Mouse (Mus musculus): ENCODE data around the gene Bcl7a. TPM values are rescaled to one million over a fixed set of nuclear protein-coding genes. Genes with fewer than 3 reads are reported as not detected.
A peak's percentile ranks its signal among the peaks of the same experiment; 100 is the strongest.

Bcl7a gene
- total RNA-seq (2021): 10 to 100 TPM in 1 of 2 experiments, 1 to 10 TPM in 1; 9.4 to 10.5 TPM
- long read RNA-seq, experiment 1, partial matches to known transcripts: 0 of 4 reads
- long read RNA-seq, experiment 1, other reads (novel, unspliced or antisense): 4 of 4 reads
- long read RNA-seq, experiment 2, full-length matches to known transcripts: 2 of 6 reads
- long read RNA-seq, experiment 2, partial matches to known transcripts: 3 of 6 reads
- long read RNA-seq, experiment 2, other reads (novel, unspliced or antisense): 1 of 6 reads

- DNase-seq (ENCODE audit: low spot score): peak; percentile 89
Observed at GRCm38 (mm10) chr5:123343707-123344627, at the start of gene Bcl7a. Bcl7a (plus strand) TSS chr5:123343834.

DNA sequence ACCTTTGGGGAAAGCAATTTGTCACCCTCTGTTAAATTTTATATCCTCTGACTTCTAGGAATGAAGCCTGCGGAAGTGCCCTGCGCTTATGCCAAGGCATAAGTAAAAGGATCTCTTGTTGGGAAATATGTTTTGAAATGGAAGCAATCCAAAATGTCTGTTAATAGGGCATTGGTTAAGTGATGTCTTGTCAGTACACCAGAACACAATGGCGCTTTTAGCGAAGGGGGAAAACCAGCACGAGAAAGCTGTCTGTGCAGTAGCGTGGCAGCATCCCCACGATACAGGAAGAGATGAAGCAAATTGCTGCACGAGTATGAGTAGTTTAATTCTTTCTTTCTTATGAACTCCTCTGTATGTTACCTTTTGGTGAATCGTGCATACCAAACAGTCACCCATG lies 49.0 kb upstream of the Bcl7a start:
- DNase-seq (ENCODE audit: low spot score): no peak

DNA sequence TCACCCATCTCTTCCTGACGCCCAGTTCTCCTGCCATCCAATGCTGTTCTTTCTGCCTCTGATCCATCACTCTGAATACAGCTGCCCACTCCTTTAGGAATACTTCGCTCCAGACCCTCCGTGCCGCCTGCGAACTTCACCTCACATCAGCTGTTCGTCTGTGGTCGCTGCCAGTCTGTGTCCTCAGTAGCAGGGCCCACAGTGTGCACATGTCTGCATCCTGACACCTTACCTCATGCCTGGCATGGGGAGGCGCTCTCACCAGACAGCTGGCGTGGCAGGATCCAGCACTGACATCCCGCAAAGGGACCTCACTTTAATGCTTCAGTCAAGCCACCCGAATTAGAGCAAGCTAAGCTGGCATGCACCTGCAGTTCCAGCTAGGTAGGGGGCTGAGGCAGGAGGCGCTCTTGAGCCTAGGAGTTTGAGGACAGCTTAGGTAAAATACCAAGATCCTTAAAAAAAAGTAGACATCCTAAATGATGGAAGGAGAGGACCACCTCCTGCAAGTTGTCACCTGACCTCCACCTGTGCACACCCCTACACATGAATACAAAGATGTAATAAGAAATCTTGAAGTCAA lies 47.3 kb upstream of the Bcl7a start:
- DNase-seq (ENCODE audit: low spot score): no peak

DNA sequence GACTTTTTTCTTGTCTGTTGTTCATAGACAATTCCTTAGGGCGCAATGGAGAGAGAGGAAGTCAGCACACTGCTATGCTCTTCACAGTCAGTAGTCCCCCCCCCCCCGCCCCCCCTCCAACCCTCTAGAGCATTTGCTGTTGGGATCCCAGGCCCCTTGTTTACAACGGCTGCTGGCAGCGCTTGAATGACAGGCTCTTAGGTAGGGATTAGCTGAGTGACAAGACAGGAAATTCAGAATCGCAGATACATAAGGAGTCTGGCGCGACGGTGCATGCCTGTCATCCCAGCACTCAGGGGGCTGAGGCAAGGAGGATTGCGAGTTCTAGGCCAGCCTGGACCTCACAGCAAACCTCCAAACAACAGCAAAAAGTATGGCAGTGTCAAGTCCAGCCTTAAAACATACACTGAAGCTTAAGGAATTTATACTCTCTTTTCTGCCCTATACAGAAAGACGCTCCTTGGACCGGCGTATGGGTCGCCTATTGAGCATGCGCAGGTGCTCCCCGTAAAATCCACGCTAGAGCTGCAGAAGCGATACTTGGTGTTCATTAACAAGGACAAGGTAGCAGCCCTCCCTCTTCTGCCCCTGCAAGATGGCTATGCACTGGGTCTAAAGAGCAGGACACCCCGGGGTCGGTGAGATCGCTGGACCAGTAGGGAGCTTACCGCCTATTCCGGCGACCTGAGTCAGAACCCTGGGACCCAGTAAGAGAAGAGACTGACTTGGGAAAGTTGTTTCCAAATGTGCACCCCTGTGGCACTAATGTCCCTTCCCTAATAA lies 46.5 kb upstream of the Bcl7a start:
- DNase-seq (ENCODE audit: low spot score): no peak

DNA sequence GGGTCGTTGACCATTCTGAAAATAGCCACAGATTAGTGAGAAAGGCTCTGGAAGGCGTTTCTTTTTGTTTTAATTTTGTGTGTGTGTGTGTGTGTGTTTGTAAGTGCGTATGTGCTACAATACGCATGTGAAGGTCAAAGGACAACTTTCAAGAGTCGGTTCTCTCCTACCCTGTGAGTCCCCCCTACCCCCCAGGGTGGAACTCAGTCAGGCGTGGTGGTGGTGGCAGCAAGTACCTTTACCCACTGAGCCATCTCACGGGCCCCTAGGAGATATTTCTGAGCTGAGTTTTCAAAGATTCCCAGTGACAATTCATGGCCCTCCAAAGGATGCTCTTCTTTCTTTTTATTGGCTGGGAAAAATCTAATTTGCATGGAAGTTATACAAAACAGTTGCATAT lies 45.8 kb upstream of the Bcl7a start:
- no peak for DNase-seq (ENCODE audit: low spot score)

- no peak for DNase-seq (ENCODE audit: low spot score)
Observed at GRCm38 (mm10) chr5:123298526-123298925, 45.1 kb upstream of the Bcl7a start.

DNA sequence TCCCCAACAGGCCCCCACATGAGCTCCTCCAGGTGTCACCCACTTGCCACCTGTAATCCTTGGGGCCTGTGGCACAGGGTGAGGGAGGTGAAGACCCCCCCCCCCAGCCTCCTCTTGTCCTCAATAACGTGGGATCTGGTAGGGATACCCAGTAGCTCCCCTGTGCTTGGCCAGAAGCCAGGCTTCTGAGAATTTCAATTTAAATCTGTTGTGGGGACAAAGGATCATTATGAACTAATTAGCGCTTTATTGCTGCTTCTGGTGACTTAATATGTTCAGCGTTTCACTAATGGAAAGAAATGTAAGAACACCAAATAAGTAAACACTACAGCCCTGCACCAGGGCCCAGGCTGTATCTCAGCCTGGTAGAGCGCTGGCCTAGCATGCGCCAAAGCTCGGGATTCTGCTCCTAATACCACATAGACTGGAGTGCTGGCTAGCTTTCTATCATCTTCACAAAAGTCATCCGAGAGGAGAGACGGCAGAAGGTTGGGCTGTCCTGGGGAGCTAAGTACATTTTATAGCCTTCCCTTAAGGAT lies 43.1 kb upstream of the Bcl7a start:
- no peak for DNase-seq (ENCODE audit: low spot score)

GRCm38 (mm10) chr5:123301780-123302521 lies 41.7 kb upstream of the Bcl7a start:
- peak; percentile 39 for DNase-seq (ENCODE audit: low spot score)

DNA sequence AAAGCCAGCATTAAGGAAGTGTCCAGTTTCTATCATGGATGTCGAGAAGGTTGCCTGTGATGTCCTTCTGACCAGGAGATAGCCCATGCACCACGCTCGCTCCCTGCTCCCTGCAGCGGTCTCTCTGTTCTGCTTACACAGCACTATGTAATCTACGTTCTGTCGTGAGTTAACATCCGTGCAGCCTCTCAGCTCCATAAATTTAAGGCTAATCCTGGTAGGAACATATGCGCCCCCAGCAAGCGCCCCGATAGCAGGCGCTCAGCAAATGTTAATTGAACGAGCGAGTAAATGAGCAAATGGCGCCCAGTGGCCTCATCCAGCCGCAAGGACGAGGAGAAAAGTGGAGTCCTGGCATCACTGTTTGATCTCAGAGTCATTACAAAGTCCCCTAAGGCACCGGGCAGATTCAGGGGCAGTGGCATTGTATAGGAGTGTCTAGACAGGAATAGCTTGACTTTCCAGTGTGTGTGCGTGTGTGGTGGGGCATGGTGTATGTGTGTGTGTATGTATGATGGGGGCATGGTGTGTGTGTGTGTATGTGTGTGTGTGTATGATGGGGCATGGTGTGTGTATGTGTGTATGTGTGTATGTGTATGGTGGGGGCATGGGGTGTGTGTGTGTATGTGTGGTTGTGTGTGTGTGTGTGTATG lies 35.9 kb upstream of the Bcl7a start:
- DNase-seq (ENCODE audit: low spot score): no peak

DNA sequence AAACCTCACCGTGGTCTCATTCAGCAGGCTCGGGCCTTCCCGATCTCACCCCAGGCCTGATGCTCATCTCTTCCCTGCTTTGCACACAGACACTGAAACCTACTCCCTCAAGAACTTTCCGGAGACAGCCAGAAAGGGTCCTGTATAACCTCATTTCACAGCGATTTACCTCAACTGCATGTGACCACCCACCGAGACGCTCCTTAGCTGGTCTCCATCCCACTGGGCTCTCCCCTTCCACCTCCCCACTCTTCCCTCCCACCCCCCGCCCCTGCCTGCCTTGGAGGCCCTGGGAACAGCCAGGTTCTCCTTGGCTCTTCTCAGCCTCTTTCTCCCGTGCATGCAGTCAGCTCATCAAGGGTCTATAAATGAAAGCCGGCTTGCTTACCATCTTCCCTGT lies 33.8 kb upstream of the Bcl7a start:
- no peak for DNase-seq (ENCODE audit: low spot score)

GRCm38 (mm10) chr5:123310221-123310620 lies 33.4 kb upstream of the Bcl7a start:
- DNase-seq (ENCODE audit: low spot score): no peak

DNA sequence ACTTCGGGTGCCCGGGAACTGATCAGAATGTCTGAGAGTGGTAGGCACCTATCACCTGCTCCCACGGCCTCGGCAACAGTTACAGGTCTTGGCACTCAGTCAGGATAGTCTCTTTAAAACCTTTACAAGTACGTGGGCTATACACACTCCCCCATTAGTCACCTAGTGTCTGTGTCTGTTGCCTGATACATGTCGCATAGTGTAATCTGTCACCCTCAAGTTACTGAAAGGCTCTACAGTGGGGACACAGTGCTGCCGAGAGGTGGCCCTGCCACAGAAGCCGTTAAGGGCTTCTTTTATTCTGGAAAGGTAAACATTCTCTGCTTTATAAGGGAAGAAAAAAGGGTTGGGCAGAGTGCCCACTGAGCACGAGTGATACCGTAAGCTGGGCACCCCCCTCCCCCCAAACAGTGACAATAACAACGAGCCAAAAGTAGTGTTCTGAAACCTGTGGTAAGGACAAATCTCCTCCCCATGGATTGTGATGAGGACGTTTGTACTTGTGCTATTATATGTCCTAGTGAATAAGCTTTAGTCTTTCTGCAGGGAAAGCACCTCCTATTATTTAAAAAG lies 30.5 kb upstream of the Bcl7a start:
- DNase-seq (ENCODE audit: low spot score): no peak

- DNase-seq (ENCODE audit: low spot score): no peak
Observed at GRCm38 (mm10) chr5:123313851-123314380, 29.7 kb upstream of the Bcl7a start.

- no peak for DNase-seq (ENCODE audit: low spot score)
Observed at GRCm38 (mm10) chr5:123315219-123315866, 28.3 kb upstream of the Bcl7a start.

- no peak for DNase-seq (ENCODE audit: low spot score)
Observed at GRCm38 (mm10) chr5:123317992-123318391, 25.6 kb upstream of the Bcl7a start.

DNA sequence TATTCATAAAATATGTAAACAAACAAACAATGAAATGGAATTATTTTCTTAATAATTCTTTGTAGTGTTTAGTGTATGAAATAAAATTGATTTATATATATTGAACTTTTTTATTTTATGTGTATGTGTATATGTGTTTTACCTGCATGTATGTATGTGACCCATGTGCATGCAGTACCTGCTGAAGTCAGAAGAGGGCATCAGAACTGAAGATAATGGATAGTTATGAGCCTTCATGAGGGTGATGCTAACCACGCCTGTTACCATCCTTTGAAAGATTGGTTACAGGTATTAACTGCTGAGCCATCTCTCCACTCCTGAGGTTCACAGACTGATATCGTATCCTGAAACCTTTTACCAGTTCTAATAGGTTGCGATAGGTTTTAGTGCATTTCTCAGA lies 23.5 kb upstream of the Bcl7a start:
- DNase-seq (ENCODE audit: low spot score): no peak

- DNase-seq (ENCODE audit: low spot score): peak; percentile 43
Observed at GRCm38 (mm10) chr5:123324242-123324641, 19.4 kb upstream of the Bcl7a start.

DNA sequence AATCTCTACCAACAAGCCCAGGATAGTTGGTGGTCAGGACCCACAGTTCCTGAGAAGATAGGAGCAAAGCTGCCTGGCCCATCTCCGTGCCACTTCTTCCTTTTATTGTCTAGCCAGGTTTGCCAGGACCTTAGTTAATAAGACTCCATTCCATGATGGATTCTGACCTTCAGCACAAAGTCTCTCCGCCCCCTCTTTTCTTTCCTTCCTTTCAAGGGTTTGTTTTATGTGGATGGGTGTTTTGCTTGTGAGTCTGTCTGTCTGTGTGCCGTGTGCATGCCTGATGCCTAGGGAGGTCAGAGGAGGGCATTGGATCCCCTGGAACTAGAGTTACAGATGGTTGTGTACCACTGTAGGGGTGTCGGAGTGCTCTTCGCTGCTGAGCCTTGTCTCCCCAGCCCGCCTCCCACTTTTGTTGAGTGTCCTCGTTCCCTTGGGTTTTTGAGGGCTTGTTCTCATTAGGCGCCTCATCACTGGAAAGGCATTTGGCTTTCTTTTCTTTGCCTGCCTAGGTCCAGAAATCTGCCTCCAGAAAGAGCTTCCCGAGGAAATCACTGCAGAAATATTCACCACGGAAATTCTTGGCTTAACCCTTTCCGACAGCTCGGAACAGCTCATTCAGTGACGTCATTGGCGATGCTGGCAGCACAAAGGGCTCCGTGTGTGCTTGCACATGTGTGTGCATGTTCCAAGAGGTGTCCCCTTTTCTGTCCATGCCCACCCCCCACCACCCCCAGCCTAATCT lies 17.5 kb upstream of the Bcl7a start:
- DNase-seq (ENCODE audit: low spot score): peak; percentile 50
